Mouse (Mus musculus) brain, embryonic 14.5 days (tissue): ENCODE data around the gene 1700007K13Rik.

Experiments
- CTCF ChIP-seq: fragments of 200-500 bp; IDR thresholded peaks from 2 replicates; pipeline ENCODE4 v1.5.1; 2012; ENCODE audit warnings: inconsistent platforms, mild to moderate bottlenecking, moderate library complexity, borderline replicate concordance; ENCODE audit not compliant: insufficient read depth, insufficient read length; ENCODE audit errors: extremely low read depth
- POLR2A ChIP-seq: fragments of 200-500 bp; IDR thresholded peaks from 2 replicates; pipeline ENCODE4 v1.6.1; 2012; ENCODE audit warnings: mild to moderate bottlenecking, inconsistent platforms, borderline replicate concordance; ENCODE audit not compliant: poor library complexity, insufficient read depth, insufficient read length, severe bottlenecking; ENCODE audit errors: extremely low read depth

DNA sequence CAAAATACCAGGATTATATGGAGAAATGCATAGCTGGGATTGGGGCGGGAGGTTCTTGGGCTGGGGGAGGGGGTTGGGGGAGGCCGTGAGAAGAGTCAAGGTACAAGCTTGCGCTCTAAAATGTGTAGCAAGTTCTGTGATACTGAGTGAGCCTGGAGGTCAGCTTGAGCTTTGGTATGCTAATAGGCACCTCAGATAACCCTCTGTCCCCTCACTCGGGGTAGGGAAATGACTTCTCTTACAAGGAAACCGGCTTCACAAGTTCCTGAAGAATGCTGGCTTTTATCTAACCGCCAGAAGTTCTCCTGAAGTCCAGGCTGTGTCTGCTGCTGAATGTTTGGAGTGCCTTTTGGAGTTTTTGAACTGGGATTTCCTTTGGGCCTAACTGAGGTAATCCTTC lies 35.3 kb downstream of the 1700007K13Rik start:
- no peak for TF ChIP-seq CTCF
- no peak for TF ChIP-seq POLR2A
